Mouse (Mus musculus): ENCODE results near the gene Gm10073.
"Not testable (repeated sequence)": the region's sequence is repeated elsewhere in the genome, so short reads cannot be mapped to it uniquely, and the experiment has no call there.

The Gm10073 gene

DNA sequence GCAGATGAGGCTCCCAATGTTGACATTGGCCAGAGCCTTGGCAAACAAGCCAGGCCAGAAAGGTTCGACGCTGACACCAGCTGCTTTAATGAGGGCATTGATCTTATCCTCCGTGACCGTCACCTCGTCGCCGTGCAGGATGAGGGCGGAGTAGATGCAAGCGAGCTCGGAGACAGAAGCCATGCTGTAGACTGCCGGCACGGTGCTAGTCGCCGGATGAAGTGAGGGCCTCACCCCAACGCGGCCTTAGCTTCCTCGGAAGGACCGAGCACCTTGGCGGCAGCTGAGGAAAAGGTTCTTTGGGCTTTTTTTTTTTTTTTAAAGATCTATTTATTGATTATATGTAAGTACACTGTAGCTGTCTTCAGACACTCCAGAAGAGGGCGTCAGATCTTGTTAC, at the start of gene Gm10073:
Gm10073 (minus strand) TSS at position 294 of the 400 bp plus-strand sequence.
- DNase-seq (ENCODE audit: low read depth, low spot score): not testable (repeated sequence)

- DNase-seq (ENCODE audit: low read depth, low spot score): peak; percentile 52
These were observed 49.8 kb upstream of the Gm10073 start for GRCm38 (mm10) chr8:106623016-106623415.

DNA sequence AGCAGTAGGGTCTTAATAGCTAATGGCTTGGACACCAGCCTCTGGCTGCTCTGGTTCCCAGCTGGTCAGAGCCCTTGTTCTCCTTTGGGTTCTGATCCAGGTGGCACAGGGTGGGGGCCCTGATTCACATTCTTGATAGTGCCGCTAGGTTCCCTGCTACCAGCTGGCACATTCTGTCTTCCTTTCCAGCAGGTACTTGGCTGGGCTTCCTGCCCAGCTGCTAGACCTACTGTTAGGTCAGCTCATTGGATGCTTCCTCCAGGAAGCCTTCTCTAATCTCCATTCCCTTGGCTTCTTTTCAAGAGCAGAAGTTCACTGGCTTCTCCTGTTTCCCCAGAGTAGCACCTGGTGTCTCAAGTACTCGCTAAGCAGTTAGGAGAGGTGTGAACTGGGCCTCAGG, 47.2 kb upstream of the Gm10073 start:
- DNase-seq (ENCODE audit: low read depth, low spot score): no peak

DNA sequence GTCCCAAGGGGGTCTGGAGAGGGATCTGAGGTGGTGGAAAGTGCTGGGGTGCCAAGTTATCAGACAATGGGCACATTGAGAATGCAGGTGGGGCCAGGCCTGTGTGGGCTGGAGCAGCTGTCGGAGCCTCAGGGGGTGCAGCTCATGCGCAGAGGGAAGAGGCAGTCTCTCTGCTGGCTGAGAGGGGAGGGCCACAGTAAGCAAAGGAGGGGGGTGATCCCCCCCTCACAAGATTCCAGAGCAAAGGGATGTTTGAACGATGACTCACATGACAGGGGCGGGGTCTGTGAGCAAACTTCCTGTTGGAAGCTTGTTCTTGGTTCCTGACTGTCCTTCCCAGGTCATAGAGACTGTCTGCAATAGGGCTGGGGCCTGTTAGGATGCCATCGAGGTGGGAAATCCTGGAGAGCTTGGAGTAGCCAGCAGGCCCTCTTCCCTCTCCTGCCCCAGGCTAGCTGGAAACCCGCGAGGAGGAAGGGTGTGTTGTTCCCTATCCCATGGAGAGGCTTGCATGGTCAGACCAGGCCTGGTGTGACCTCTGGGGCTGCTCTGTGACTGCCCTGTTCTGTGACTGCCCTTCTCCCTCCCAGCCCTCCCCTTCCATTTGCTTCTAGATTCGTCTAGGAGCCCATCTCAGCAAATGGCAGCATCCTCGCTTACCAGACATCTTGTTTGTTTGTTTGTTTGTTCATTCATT, 46.4 kb upstream of the Gm10073 start:
- DNase-seq (ENCODE audit: low read depth, low spot score): no peak

DNA sequence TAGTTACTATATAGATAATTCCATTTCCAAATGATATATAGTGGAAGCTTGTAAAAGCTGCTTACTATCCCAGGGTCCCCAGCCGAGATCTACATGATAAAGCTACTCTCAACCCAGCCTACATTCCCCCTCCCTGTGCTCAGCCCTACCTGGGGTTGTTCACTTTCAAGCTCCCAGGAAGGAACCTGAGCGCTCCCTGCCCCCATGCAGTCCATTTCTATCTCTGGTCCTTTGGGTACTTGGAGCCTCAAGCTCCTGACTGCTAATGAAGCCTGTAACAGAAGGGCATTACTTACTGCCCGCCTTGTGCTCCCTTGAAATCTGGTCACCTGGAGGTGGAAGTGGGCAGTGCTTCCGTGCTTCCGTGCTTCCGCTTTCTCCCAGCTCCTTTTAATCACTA, 45.1 kb upstream of the Gm10073 start:
- DNase-seq (ENCODE audit: low read depth, low spot score): no peak

DNA sequence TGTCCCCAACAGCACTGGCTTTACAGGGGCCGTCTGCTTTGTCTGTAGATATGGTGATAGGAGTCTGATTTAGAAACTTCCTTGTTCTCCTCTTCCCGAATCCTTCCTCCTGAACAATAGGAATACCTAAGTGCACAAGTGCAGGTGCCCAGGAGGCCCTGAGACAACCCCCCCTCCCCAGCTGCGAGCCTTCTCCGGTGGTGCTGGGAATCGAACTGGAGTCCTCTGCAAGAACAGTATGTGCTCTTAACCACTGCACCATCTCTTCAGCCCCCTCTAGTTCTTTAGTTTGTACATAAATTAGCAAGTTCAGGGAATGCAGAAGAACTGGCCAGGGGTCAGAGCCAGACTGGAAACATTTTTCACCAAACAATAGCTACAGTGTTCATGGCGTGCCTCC, 44.6 kb upstream of the Gm10073 start:
- DNase-seq (ENCODE audit: low read depth, low spot score): no peak

DNA sequence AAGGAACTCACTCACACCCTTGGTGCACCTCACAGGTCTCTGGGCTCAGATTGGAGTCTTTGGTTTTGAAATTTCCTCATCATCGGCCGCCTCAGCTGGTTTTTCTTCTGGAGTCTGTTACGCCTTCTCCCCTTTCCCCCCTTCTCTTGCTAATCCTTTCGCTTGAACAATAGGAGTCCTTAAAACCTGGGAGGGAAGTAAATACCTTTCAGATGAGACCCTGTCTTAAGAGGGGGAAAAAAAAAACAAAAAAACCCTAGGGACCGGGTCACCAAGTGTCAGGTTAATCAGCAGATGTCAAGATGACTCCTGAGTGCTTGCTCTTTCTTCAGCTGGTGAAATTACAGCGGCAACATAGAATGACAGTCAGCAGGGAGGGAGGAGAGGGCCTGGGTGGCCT, 43.9 kb upstream of the Gm10073 start:
- no peak for DNase-seq (ENCODE audit: low read depth, low spot score)

GRCm38 (mm10) chr8:106616679-106617078, 43.4 kb upstream of the Gm10073 start:
- no peak for DNase-seq (ENCODE audit: low read depth, low spot score)

- DNase-seq (ENCODE audit: low read depth, low spot score): no peak
These were observed 42.5 kb upstream of the Gm10073 start for GRCm38 (mm10) chr8:106615661-106616299.

DNA sequence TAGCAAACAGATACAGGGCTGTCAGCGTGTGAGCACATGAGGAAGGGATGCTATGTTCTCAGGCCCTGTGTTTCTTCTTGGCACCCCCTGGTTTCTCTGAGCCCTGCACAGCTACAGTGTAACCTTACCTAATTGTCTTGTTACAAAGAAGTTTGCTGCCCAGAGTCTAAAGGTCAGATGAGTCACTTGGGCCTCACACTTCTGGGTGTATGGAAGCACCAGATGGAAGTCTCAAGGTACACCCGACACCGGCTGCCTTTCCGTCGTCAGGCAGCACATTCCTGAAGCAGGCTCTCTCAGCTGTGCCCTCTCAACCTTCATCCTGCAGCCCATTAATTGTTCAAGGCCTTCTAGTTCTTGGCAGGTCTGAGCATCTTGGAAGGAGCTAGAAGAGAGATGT, 41.4 kb upstream of the Gm10073 start:
- no peak for DNase-seq (ENCODE audit: low read depth, low spot score)

DNA sequence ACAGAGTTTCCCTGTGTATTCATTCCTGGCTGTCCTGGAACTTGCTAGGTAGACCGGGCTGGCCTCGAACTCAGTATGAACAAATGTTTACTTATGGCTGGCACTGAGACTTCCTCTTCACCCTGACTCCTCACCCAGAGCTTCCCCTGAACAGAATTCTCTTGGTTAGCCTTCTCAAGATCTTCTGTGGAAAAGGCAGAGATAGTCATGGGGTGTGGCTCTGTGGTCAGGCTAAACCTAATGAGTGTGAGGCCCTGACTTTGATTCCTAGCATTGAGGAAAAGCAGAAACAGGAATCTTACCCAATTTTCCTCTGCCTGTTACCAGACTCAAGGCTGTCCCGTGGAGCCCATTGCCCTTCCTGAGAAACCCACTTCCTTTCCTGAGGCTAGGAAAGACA, 38.8 kb upstream of the Gm10073 start:
- DNase-seq (ENCODE audit: low read depth, low spot score): no peak

GRCm38 (mm10) chr8:106610958-106611640, 37.8 kb upstream of the Gm10073 start:
- DNase-seq (ENCODE audit: low read depth, low spot score): no peak

DNA sequence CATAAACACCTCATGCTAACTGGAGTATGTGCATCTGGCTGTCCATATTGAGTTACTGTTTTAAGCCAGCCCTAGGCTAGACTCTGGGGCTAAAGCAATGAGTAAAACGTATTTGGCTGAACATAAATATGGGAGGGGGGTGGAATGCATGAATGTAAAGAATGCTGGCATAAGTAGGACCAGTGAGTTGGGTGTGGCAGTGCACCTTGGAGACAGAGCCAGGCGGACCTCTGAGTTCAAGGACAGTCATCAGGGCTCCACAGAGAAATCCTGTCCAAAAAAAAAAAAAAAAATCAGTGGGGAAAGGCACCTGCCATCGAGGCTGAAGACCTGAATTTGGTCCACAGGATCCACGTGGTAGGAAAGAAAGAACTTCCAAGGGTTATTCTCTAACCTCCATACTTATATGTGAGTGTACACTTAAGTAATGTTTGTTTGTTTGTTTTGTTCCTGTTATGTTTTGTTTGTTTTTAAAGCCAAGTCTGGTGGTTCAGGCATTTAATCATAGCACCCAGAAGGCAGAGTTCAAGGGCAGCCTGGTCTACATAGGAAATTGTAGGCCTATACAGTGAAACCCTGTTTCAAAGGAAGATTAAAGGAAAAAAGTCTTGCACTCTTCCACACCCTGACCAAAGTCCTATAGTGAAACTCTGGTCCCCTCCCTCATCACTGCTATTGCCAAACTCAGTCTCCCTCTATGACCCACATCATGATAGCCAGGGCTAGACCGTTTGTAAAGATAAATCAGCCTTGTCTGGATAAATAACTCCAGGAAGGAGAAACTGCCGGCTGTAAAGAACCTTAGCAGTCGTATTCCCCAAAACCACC, 36.0 kb upstream of the Gm10073 start:
- DNase-seq (ENCODE audit: low read depth, low spot score): no peak

DNA sequence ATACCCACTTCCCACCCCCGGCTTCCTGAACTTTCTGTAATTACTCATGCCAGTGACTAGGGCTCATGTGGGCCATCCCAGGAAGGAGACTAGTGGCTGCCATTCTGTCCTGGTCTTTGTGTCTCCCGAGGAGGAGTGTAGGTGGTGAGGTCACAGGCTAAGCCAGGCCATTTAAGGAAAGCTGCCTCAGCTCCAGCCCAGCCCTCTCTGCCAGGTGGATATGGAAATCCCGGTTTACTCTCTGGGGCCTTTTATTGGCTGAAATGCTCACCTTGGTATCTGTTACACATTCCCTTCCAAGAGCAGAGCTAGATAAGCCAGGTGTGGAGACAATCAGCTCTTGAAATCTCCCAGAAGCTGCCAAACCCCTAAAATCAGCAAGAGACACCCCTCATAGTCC, 35.2 kb upstream of the Gm10073 start:
- no peak for DNase-seq (ENCODE audit: low read depth, low spot score)

DNA sequence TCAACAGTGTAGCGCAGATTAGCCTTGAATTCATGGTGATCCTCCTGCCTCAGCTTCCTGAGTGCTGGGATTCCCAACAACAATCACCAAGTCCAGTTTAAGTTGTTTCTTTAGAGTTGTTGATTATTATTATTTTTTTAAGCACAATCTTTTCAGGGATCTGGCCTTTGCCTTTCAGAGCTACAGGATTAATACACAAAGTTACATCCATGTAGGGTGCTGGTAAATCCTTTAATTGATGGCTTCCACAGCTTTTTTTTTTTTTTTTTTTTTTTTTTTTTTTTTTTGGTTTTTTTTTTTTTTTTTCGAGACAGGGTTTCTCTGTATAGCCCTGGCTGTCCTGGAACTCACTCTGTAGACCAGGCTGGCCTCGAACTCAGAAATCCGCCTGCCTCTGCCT, 34.5 kb upstream of the Gm10073 start:
- DNase-seq (ENCODE audit: low read depth, low spot score): not testable (repeated sequence)

- no peak for DNase-seq (ENCODE audit: low read depth, low spot score)
These were observed 33.4 kb upstream of the Gm10073 start for GRCm38 (mm10) chr8:106606601-106607145.

GRCm38 (mm10) chr8:106606121-106606520, 32.9 kb upstream of the Gm10073 start:
- DNase-seq (ENCODE audit: low read depth, low spot score): no peak

GRCm38 (mm10) chr8:106605657-106606056, 32.4 kb upstream of the Gm10073 start:
- DNase-seq (ENCODE audit: low read depth, low spot score): no peak

DNA sequence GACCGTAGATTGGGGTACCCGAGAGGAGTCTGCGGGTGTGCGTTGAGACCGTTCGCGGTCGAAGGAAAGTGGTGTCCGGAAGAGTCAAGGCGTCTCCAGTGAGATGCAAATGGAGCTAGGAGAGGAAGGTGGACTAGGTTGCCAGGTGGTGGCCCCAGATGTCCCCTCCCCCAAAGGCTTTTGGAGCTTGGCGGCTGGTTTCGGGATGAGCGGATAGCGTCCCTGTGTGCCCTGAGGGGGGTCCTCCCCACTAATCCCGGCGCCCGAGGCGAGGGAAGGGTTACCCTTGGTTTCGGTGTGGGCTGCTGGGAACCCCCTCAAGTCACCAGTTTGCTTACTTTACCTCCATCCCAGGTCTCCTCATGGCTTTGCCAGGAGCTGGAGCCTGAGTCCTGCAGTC, 30.7 kb upstream of the Gm10073 start:
- DNase-seq (ENCODE audit: low read depth, low spot score): peak; percentile 8

DNA sequence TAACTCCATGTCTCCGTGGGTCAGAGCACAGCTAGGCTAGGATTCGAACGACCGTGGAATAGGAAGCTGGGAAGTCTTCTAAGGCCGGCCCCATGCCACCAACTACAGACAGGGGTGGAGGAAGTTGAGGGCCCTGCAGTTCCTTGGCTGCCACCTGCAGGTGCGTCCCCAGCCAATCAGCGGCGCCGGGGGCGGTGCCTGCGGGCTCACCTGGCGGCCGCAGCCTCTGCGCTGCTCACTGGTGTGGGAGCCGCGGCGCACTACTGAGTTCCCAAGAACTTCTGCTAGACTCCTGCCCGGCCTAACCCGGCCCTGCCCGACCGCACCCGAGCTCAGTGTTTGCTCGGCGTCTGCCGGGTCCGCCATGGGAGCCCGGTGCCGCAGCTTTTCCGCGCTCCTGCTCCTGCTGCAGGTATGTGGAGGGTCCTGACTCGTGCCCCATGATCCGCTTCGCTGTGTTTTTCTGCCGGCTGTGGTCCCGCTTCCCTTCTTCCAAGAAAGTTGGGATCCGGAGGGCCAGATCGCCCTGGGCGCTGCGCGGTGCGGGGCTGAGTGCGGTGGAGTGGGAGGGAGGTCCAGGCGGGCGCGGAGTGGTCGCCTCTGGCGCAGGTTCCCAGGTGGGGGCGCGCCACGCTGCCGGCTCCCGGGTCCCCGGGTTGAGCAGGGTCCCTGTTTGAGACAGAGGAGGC, 30.0 kb upstream of the Gm10073 start, which contains the start of gene Cdh1:
Cdh1 (plus strand) TSS at position 221 of the 689 bp plus-strand sequence.
- peak; percentile 65 for DNase-seq (ENCODE audit: low read depth, low spot score)
